Mouse (Mus musculus): ENCODE measurements at regions not wholly inside any gene's neighbourhood (a gene's known extent, or its start where the extent isn't known, plus 50 kb on each side); places are given as distances from the start of the nearest gene placed in this dataset.
"Not testable (repeated sequence)": the region's sequence is repeated elsewhere in the genome, so short reads cannot be mapped to it uniquely, and the experiment has no call there.

DNA sequence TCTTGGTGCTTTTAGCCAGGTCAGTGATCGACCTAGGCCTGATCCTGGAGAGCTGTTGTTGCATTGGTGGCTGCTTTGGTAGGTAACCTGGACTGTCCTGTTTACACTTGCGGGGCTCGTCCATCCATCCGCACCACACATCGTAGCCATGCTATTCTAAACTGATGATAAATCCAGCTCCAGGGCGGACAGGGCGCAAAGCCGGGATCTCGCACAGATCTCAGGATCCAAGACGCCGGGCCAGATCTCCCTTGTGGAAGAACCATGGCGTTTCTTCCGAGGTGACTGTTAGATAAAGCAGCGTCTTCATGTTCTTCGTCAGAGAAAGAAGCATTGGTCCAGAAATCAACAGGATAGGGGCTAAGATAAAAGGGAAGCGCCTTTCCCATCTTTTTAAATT, 115.6 kb downstream of the Sec16b start:
- not testable (repeated sequence) for H3K27me3 ChIP-seq (ENCODE audit: insufficient read depth, low read length); H3K9me3 ChIP-seq (ENCODE audit: low read length); DNase-seq (ENCODE audit: low spot score); H3K27ac ChIP-seq (ENCODE audit: low read depth, low read length); ATAC-seq (ENCODE audit: low FRiP score); H3K4me2 ChIP-seq (ENCODE audit: low read depth, low read length, poor library complexity, severe bottlenecking); H3K4me3 ChIP-seq (ENCODE audit: low read depth, low read length); H3K36me3 ChIP-seq (ENCODE audit: insufficient read depth, low read length); H3K4me1 ChIP-seq (ENCODE audit: insufficient read depth, low read length); H3K9ac ChIP-seq (replicated peaks; ENCODE audit: low read length, poor library complexity, severe bottlenecking)
- 95% methylated on average over 16 of the region's 16 CpGs for WGBS

- no peak overlapping the region for H3K27ac ChIP-seq (ENCODE audit: low read depth, low read length)
- H3K4me3 ChIP-seq (ENCODE audit: low read depth, low read length): no peak overlapping the region
- no peak overlapping the region for H3K9ac ChIP-seq (replicated peaks; ENCODE audit: low read length, poor library complexity, severe bottlenecking)
- no peaks in the 10 kb centered on the region for H3K4me1 ChIP-seq (ENCODE audit: insufficient read depth, low read length)
- H3K9me3 ChIP-seq (ENCODE audit: low read length): no peaks in the 10 kb centered on the region
- no peaks in the 10 kb centered on the region for H3K36me3 ChIP-seq (ENCODE audit: insufficient read depth, low read length)
- 59% methylated on average over 3 of the region's 3 CpGs for WGBS
- DNase-seq (ENCODE audit: low spot score) (no peak), ATAC-seq (ENCODE audit: low FRiP score) (no peak)
- H3K4me2 ChIP-seq (ENCODE audit: low read depth, low read length, poor library complexity, severe bottlenecking): no peak overlapping the region
- no peak for TF ChIP-seq CTCF (IDR thresholded peaks at IDR 0.05)
- H3K27me3 ChIP-seq (ENCODE audit: insufficient read depth, low read length): no peaks in the 10 kb centered on the region
These were observed 126.1 kb downstream of the Sec16b start for GRCm38 (mm10) chr1:157632586-157632985.

DNA sequence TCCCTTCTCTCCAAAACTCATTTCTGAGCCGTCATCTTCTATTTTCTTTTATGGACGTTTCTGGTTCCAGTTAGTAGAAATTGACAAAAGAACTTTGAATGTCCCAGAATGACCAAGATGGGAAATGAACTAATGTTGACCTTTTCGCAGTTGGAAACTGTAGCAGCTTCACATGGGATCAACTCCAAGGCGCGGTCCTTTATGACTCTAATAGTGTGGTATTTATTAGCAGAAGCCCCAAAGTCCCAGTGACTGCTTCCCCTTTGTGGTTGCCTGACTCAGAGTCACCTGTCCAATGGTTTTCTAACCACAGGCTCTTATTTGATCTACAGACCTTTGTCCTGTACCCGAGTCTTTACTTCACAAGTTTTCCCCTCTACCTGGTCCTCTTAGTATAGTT, 126.9 kb downstream of the Sec16b start:
- Histone ChIP-seq H3K4me2 (ENCODE audit: low read depth, low read length, poor library complexity, severe bottlenecking) (no peak overlapping the region), H3K9me3 (ENCODE audit: low read length) (no peaks in the 10 kb centered on the region), H3K36me3 (ENCODE audit: insufficient read depth, low read length) (no peaks in the 10 kb centered on the region), H3K27me3 (ENCODE audit: insufficient read depth, low read length) (no peaks in the 10 kb centered on the region), H3K9ac (replicated peaks; ENCODE audit: low read length, poor library complexity, severe bottlenecking) (no peak overlapping the region), H3K4me3 (ENCODE audit: low read depth, low read length) (no peak overlapping the region), H3K4me1 (ENCODE audit: insufficient read depth, low read length) (no peaks in the 10 kb centered on the region), H3K27ac (ENCODE audit: low read depth, low read length) (no peak overlapping the region)
- WGBS: 88% methylated on average over 6 of the region's 6 CpGs
- DNase-seq (ENCODE audit: low spot score) (no peak), ATAC-seq (ENCODE audit: low FRiP score) (no peak)
- no peak for TF ChIP-seq CTCF (IDR thresholded peaks at IDR 0.05)

DNA sequence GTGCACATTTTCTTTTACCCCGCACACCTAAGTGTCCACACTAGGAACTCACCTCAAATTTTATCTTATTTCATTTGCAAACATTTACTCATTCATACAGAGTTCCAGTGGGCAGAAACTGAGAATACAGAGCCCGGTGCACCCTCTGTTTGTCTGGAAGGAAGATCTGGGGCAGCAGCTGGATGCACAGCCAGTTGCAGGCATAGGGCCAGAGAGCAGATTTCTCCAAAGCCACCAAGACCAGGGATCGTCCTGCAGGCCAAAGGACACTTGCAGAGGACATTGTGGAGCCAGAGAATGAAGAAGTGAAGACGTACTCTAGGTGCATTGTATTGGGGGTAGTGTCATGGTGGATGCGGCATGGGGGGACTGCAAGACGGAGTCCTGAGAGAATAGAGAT, 129.2 kb downstream of the Sec16b start:
- Histone ChIP-seq H3K4me2 (ENCODE audit: low read depth, low read length, poor library complexity, severe bottlenecking) (no peak overlapping the region), H3K36me3 (ENCODE audit: insufficient read depth, low read length) (no peaks in the 10 kb centered on the region), H3K4me1 (ENCODE audit: insufficient read depth, low read length) (no peaks in the 10 kb centered on the region), H3K4me3 (ENCODE audit: low read depth, low read length) (no peak overlapping the region), H3K27me3 (ENCODE audit: insufficient read depth, low read length) (no peaks in the 10 kb centered on the region), H3K9me3 (ENCODE audit: low read length) (no peaks in the 10 kb centered on the region), H3K9ac (replicated peaks; ENCODE audit: low read length, poor library complexity, severe bottlenecking) (no peak overlapping the region), H3K27ac (ENCODE audit: low read depth, low read length) (no peak overlapping the region)
- TF ChIP-seq CTCF (IDR thresholded peaks at IDR 0.05): no peak
- no peak for ATAC-seq (ENCODE audit: low FRiP score)
- DNase-seq (ENCODE audit: low spot score): no peak
- 91% methylated on average over 6 of the region's 6 CpGs for WGBS

DNA sequence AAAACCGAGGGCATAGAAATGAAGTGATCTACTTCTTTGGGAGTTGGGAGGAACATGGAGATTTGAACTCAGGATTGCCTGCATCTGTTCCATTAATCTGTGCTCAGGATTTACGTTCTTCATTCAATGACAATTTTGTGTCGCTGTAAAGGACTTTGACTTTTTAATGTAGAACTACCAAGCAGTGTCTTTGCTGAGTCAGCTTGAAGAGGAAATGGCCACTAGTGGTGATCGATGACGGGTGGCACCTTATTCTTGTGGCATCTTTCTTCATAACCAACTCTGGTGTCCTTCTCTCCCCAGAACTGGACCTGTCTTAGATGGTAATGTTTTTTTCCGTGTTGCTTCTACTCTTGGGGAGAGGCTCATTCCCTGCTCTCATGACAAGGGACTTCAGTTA, 137.0 kb downstream of the Sec16b start:
- Histone ChIP-seq H3K27ac (ENCODE audit: low read depth, low read length) (no peak overlapping the region), H3K4me1 (ENCODE audit: insufficient read depth, low read length) (no peaks in the 10 kb centered on the region), H3K27me3 (ENCODE audit: insufficient read depth, low read length) (no peaks in the 10 kb centered on the region), H3K4me2 (ENCODE audit: low read depth, low read length, poor library complexity, severe bottlenecking) (no peak overlapping the region), H3K36me3 (ENCODE audit: insufficient read depth, low read length) (no peaks in the 10 kb centered on the region), H3K9ac (replicated peaks; ENCODE audit: low read length, poor library complexity, severe bottlenecking) (no peak overlapping the region), H3K9me3 (ENCODE audit: low read length) (no peaks in the 10 kb centered on the region), H3K4me3 (ENCODE audit: low read depth, low read length) (no peak overlapping the region)
- no peak for TF ChIP-seq CTCF (IDR thresholded peaks at IDR 0.05)
- ATAC-seq (ENCODE audit: low FRiP score) (no peak), DNase-seq (ENCODE audit: low spot score) (no peak)
- WGBS: 94% methylated on average over 6 of the region's 6 CpGs

GRCm38 (mm10) chr1:157645682-157646421, 139.3 kb downstream of the Sec16b start:
- Histone ChIP-seq H3K27me3 (ENCODE audit: insufficient read depth, low read length) (no peaks in the 10 kb centered on the region), H3K4me3 (ENCODE audit: low read depth, low read length) (no peak overlapping the region), H3K27ac (ENCODE audit: low read depth, low read length) (no peak overlapping the region), H3K36me3 (ENCODE audit: insufficient read depth, low read length) (no peaks in the 10 kb centered on the region), H3K9me3 (ENCODE audit: low read length) (no peaks in the 10 kb centered on the region), H3K4me1 (ENCODE audit: insufficient read depth, low read length) (no peaks in the 10 kb centered on the region), H3K9ac (replicated peaks; ENCODE audit: low read length, poor library complexity, severe bottlenecking) (no peak overlapping the region), H3K4me2 (ENCODE audit: low read depth, low read length, poor library complexity, severe bottlenecking) (no peak overlapping the region)
- TF ChIP-seq CTCF (IDR thresholded peaks at IDR 0.05): no peak
- ATAC-seq (ENCODE audit: low FRiP score) (no peak), DNase-seq (ENCODE audit: low spot score) (no peak)
- WGBS: 88% methylated on average over 8 of the region's 8 CpGs

All from midbrain, postnatal 0 days (tissue).